Mouse (Mus musculus): ENCODE measurements around the gene Prrc2a. TPM values are rescaled to one million over a fixed set of nuclear protein-coding genes. Genes with fewer than 3 reads are reported as not detected.
A peak's percentile ranks its signal among the peaks of the same experiment; 100 is the strongest.

Gene Prrc2a
- polyA plus RNA-seq, 1 experiment from 2014 or later: 166 TPM

- peaks cover 33% of the 10 kb centered on the region for H3K36me3 ChIP-seq (ENCODE audit: insufficient read depth, low read length)
- H3K27ac ChIP-seq (ENCODE audit: low read length): peak overlapping the region; percentile 100
- 0% methylated on average over 28 of the region's 28 CpGs for WGBS
- no peaks in the 10 kb centered on the region for H3K9me3 ChIP-seq (ENCODE audit: low read length)
- H3K4me1 ChIP-seq (ENCODE audit: insufficient read depth, low read length): peaks cover 30% of the 10 kb centered on the region
- H3K4me2 ChIP-seq (replicated peaks; ENCODE audit: low read depth, low read length): peak overlapping the region; percentile 98
- no peaks in the 10 kb centered on the region for H3K27me3 ChIP-seq (ENCODE audit: insufficient read depth, low read length)
- H3K4me3 ChIP-seq (ENCODE audit: low read length): peak overlapping the region; percentile 99
- H3K9ac ChIP-seq (replicated peaks; ENCODE audit: low read length): peak overlapping the region; percentile 99
- ATAC-seq (ENCODE audit: low FRiP score, low TSS enrichment): no peak
Measured at GRCm38 (mm10) chr17:35164218-35164567, 504 bp downstream of the Prrc2a start.

- ATAC-seq (ENCODE audit: low FRiP score, low TSS enrichment): no peak
- H3K4me2 ChIP-seq (replicated peaks; ENCODE audit: low read depth, low read length): peak overlapping the region; percentile 98
- peaks cover 30% of the 10 kb centered on the region for H3K4me1 ChIP-seq (ENCODE audit: insufficient read depth, low read length)
- H3K27me3 ChIP-seq (ENCODE audit: insufficient read depth, low read length): no peaks in the 10 kb centered on the region
- H3K9ac ChIP-seq (replicated peaks; ENCODE audit: low read length): peak overlapping the region; percentile 99
- H3K36me3 ChIP-seq (ENCODE audit: insufficient read depth, low read length): peaks cover 40% of the 10 kb centered on the region
- H3K4me3 ChIP-seq (ENCODE audit: low read length): peak overlapping the region; percentile 99
- no peaks in the 10 kb centered on the region for H3K9me3 ChIP-seq (ENCODE audit: low read length)
- 4% methylated on average over 8 of the region's 8 CpGs for WGBS
- H3K27ac ChIP-seq (ENCODE audit: low read length): peak overlapping the region; percentile 100
Measured at GRCm38 (mm10) chr17:35163326-35164081, 1.2 kb downstream of the Prrc2a start.

- Histone ChIP-seq H3K36me3 (ENCODE audit: insufficient read depth, low read length) (peaks cover 47% of the 10 kb centered on the region), H3K27ac (ENCODE audit: low read length) (no peak overlapping the region), H3K9me3 (ENCODE audit: low read length) (no peaks in the 10 kb centered on the region), H3K4me2 (replicated peaks; ENCODE audit: low read depth, low read length) (peak overlapping the region; percentile 98), H3K27me3 (ENCODE audit: insufficient read depth, low read length) (no peaks in the 10 kb centered on the region), H3K4me3 (ENCODE audit: low read length) (peak overlapping the region; percentile 99), H3K4me1 (ENCODE audit: insufficient read depth, low read length) (peaks cover 30% of the 10 kb centered on the region), H3K9ac (replicated peaks; ENCODE audit: low read length) (peak overlapping the region; percentile 99)
- WGBS: 17% methylated on average over 12 of the region's 12 CpGs
- no peak for ATAC-seq (ENCODE audit: low FRiP score, low TSS enrichment)
Measured at GRCm38 (mm10) chr17:35162730-35163129, 2.0 kb downstream of the Prrc2a start.

GRCm38 (mm10) chr17:35162121-35162520, 2.6 kb downstream of the Prrc2a start:
- peaks cover 30% of the 10 kb centered on the region for H3K4me1 ChIP-seq (ENCODE audit: insufficient read depth, low read length)
- peak overlapping the region; percentile 99 for H3K9ac ChIP-seq (replicated peaks; ENCODE audit: low read length)
- H3K9me3 ChIP-seq (ENCODE audit: low read length): no peaks in the 10 kb centered on the region
- H3K4me3 ChIP-seq (ENCODE audit: low read length): peak overlapping the region; percentile 99
- 56% methylated on average over 14 of the region's 14 CpGs for WGBS
- H3K27me3 ChIP-seq (ENCODE audit: insufficient read depth, low read length): no peaks in the 10 kb centered on the region
- no peak overlapping the region for H3K27ac ChIP-seq (ENCODE audit: low read length)
- peaks cover 53% of the 10 kb centered on the region for H3K36me3 ChIP-seq (ENCODE audit: insufficient read depth, low read length)
- ATAC-seq (ENCODE audit: low FRiP score, low TSS enrichment): no peak
- peak overlapping the region; percentile 98 for H3K4me2 ChIP-seq (replicated peaks; ENCODE audit: low read depth, low read length)

GRCm38 (mm10) chr17:35161421-35161820, 3.3 kb downstream of the Prrc2a start:
- no peaks in the 10 kb centered on the region for H3K9me3 ChIP-seq (ENCODE audit: low read length)
- peak overlapping the region; percentile 99; the same call in 1 of the 2 replicates for H3K4me3 ChIP-seq (ENCODE audit: low read length)
- H3K27ac ChIP-seq (ENCODE audit: low read length): no peak overlapping the region
- H3K36me3 ChIP-seq (ENCODE audit: insufficient read depth, low read length): peaks cover 60% of the 10 kb centered on the region
- no peak for ATAC-seq (ENCODE audit: low FRiP score, low TSS enrichment)
- peak overlapping the region; percentile 99; the same call in 1 of the 2 replicates for H3K9ac ChIP-seq (replicated peaks; ENCODE audit: low read length)
- WGBS: 72% methylated on average over 11 of the region's 11 CpGs
- H3K27me3 ChIP-seq (ENCODE audit: insufficient read depth, low read length): no peaks in the 10 kb centered on the region
- H3K4me1 ChIP-seq (ENCODE audit: insufficient read depth, low read length): peaks cover 30% of the 10 kb centered on the region
- H3K4me2 ChIP-seq (replicated peaks; ENCODE audit: low read depth, low read length): no peak overlapping the region

GRCm38 (mm10) chr17:35159638-35160037, 5.1 kb downstream of the Prrc2a start:
- Histone ChIP-seq H3K27me3 (ENCODE audit: insufficient read depth, low read length) (no peaks in the 10 kb centered on the region), H3K4me1 (ENCODE audit: insufficient read depth, low read length) (peaks cover 21% of the 10 kb centered on the region), H3K27ac (ENCODE audit: low read length) (no peak overlapping the region), H3K4me3 (ENCODE audit: low read length) (no peak overlapping the region), H3K36me3 (ENCODE audit: insufficient read depth, low read length) (peaks cover 78% of the 10 kb centered on the region), H3K9me3 (ENCODE audit: low read length) (no peaks in the 10 kb centered on the region), H3K9ac (replicated peaks; ENCODE audit: low read length) (no peak overlapping the region), H3K4me2 (replicated peaks; ENCODE audit: low read depth, low read length) (no peak overlapping the region)
- no peak for ATAC-seq (ENCODE audit: low FRiP score, low TSS enrichment)
- 78% methylated on average over 7 of the region's 7 CpGs for WGBS

- no peaks in the 10 kb centered on the region for H3K27me3 ChIP-seq (ENCODE audit: insufficient read depth, low read length)
- H3K4me1 ChIP-seq (ENCODE audit: insufficient read depth, low read length): peaks cover 21% of the 10 kb centered on the region
- H3K36me3 ChIP-seq (ENCODE audit: insufficient read depth, low read length): peaks cover 84% of the 10 kb centered on the region
- no peak for ATAC-seq (ENCODE audit: low FRiP score, low TSS enrichment)
- no peak overlapping the region for H3K4me3 ChIP-seq (ENCODE audit: low read length)
- no peak overlapping the region for H3K27ac ChIP-seq (ENCODE audit: low read length)
- H3K4me2 ChIP-seq (replicated peaks; ENCODE audit: low read depth, low read length): no peak overlapping the region
- WGBS: 92% methylated on average over 16 of the region's 16 CpGs
- H3K9ac ChIP-seq (replicated peaks; ENCODE audit: low read length): no peak overlapping the region
- no peaks in the 10 kb centered on the region for H3K9me3 ChIP-seq (ENCODE audit: low read length)
Measured at GRCm38 (mm10) chr17:35158850-35159593, 5.7 kb downstream of the Prrc2a start.

GRCm38 (mm10) chr17:35157661-35158175, 7.0 kb downstream of the Prrc2a start:
- ATAC-seq (ENCODE audit: low FRiP score, low TSS enrichment): no peak
- Histone ChIP-seq H3K4me1 (ENCODE audit: insufficient read depth, low read length) (peaks cover 12% of the 10 kb centered on the region), H3K27me3 (ENCODE audit: insufficient read depth, low read length) (no peaks in the 10 kb centered on the region), H3K36me3 (ENCODE audit: insufficient read depth, low read length) (peaks cover 98% of the 10 kb centered on the region), H3K9ac (replicated peaks; ENCODE audit: low read length) (no peak overlapping the region), H3K27ac (ENCODE audit: low read length) (no peak overlapping the region), H3K4me3 (ENCODE audit: low read length) (no peak overlapping the region), H3K4me2 (replicated peaks; ENCODE audit: low read depth, low read length) (no peak overlapping the region), H3K9me3 (ENCODE audit: low read length) (no peaks in the 10 kb centered on the region)
- WGBS: 94% methylated on average over 8 of the region's 8 CpGs

GRCm38 (mm10) chr17:35157254-35157653, 7.4 kb downstream of the Prrc2a start:
- Histone ChIP-seq H3K9me3 (ENCODE audit: low read length) (no peaks in the 10 kb centered on the region), H3K27ac (ENCODE audit: low read length) (no peak overlapping the region), H3K4me3 (ENCODE audit: low read length) (no peak overlapping the region), H3K9ac (replicated peaks; ENCODE audit: low read length) (no peak overlapping the region), H3K36me3 (ENCODE audit: insufficient read depth, low read length) (peaks cover 99% of the 10 kb centered on the region), H3K4me2 (replicated peaks; ENCODE audit: low read depth, low read length) (no peak overlapping the region), H3K4me1 (ENCODE audit: insufficient read depth, low read length) (peaks cover 8% of the 10 kb centered on the region), H3K27me3 (ENCODE audit: insufficient read depth, low read length) (no peaks in the 10 kb centered on the region)
- ATAC-seq (ENCODE audit: low FRiP score, low TSS enrichment): no peak
- 86% methylated on average over 8 of the region's 8 CpGs for WGBS

Data from kidney, embryonic 16.5 days (tissue).